Mouse (Mus musculus) embryonic fibroblast, embryonic 13.5 days (primary cell): Measurements from ENCODE around the gene Vamp5. TPM values are rescaled to one million over a fixed set of nuclear protein-coding genes. Genes with fewer than 3 reads are reported as not detected.

Source experiments
- H3K27ac ChIP-seq: 2 replicates; pipeline ENCODE4 v1.5.1; 2012; ENCODE audit warnings: low read length, control low read depth, inconsistent platforms; ENCODE audit not compliant: insufficient read depth
- H3K4me1 ChIP-seq: 2 replicates; pipeline ENCODE4 v1.6.1; 2011; ENCODE audit warnings: low read length; ENCODE audit not compliant: control insufficient read depth, insufficient read depth
- H3K4me3 ChIP-seq: 2 replicates; pipeline ENCODE4 v1.5.1; 2011; ENCODE audit warnings: mild to moderate bottlenecking, control low read depth, low read length; ENCODE audit not compliant: insufficient read depth
- CTCF ChIP-seq: IDR thresholded peaks from 2 replicates; pipeline ENCODE4 v1.5.1; 2011; ENCODE audit warnings: mild to moderate bottlenecking, control low read depth, low read length, moderate library complexity, borderline replicate concordance; ENCODE audit not compliant: insufficient read depth
- POLR2A ChIP-seq: IDR thresholded peaks from 2 replicates; pipeline ENCODE4 v1.6.1; 2011; ENCODE audit warnings: low read depth, mild to moderate bottlenecking, control low read depth, low read length, moderate library complexity
- polyA plus RNA-seq: library from polyadenylated mRNA; stranded (reverse); fragments of >200 nt; gene quantifications from 2 replicates; pipeline ENCODE4 v1.2.4, GENCODE M21; 2011; ENCODE audit warnings: low read depth; ENCODE audit not compliant: missing spikeins, insufficient read length

Gene Vamp5
- polyA plus RNA-seq, 1 experiment, result 20.1 TPM

GRCm38 (mm10) chr6:72348411-72348810 is 31.9 kb downstream of the Vamp5 start:
- H3K4me1 ChIP-seq, result peaks cover 16% of the 10 kb centered on the region
- no peak overlapping the region for H3K27ac ChIP-seq
- H3K4me3 ChIP-seq, result peak overlapping the region; percentile 78; the same call in 1 of the 2 replicates
- no peak for TF ChIP-seq CTCF
- no peak for TF ChIP-seq POLR2A

GRCm38 (mm10) chr6:72347166-72347941 is 32.9 kb downstream of the Vamp5 start, which contains the start of gene 0610030E20Rik:
Gene 0610030E20Rik (plus strand): TSS chr6:72347317.
- Histone ChIP-seq H3K4me3 (peak within 1 kb of the TSS; percentile 78), H3K27ac (peak within 1 kb of the TSS; percentile 11), H3K4me1 (peaks cover 11% of the 10 kb centered on the region)
- TF ChIP-seq POLR2A, result peak; percentile 69
- 0 out of 2 replicates have a peak, but pooled peaks have one; percentile 8 for TF ChIP-seq CTCF

- Histone ChIP-seq H3K4me1 (peaks cover 6% of the 10 kb centered on the region), H3K27ac (no peak overlapping the region), H3K4me3 (no peak overlapping the region)
- TF ChIP-seq CTCF (no peak), POLR2A (no peak)
Observed at GRCm38 (mm10) chr6:72346261-72346660, 34.0 kb downstream of the Vamp5 start.

- H3K27ac ChIP-seq, result peak overlapping the region; percentile 79; the same call in 1 of the 2 replicates
- TF ChIP-seq CTCF (no peak), POLR2A (no peak; the same call in 1 of the 2 replicates)
- H3K4me3 ChIP-seq, result no peak overlapping the region
- peaks cover 6% of the 10 kb centered on the region for H3K4me1 ChIP-seq
Observed at GRCm38 (mm10) chr6:72345633-72346032, 34.6 kb downstream of the Vamp5 start.

- Histone ChIP-seq H3K4me1 (peaks cover 6% of the 10 kb centered on the region), H3K4me3 (peak within 1 kb of the TSS; percentile 93), H3K27ac (peak within 1 kb of the TSS; percentile 79)
- TF ChIP-seq CTCF (no peak), POLR2A (peak; percentile 92)
Observed at GRCm38 (mm10) chr6:72345074-72345567, 35.1 kb downstream of the Vamp5 start, which contains the start of gene Usp39. Gene Usp39 (minus strand): TSS chr6:72345184.

- Histone ChIP-seq H3K27ac (peak overlapping the region; percentile 36), H3K4me1 (peaks cover 6% of the 10 kb centered on the region), H3K4me3 (peak overlapping the region; percentile 93)
- no peak for TF ChIP-seq CTCF
- no peak for TF ChIP-seq POLR2A
Observed at GRCm38 (mm10) chr6:72344396-72345073, 35.7 kb downstream of the Vamp5 start.

- Histone ChIP-seq H3K4me1 (peaks cover 2% of the 10 kb centered on the region; the same call in 1 of the 2 replicates), H3K4me3 (no peak overlapping the region), H3K27ac (no peak overlapping the region)
- TF ChIP-seq CTCF (no peak), POLR2A (no peak)
Observed at GRCm38 (mm10) chr6:72340481-72340880, 39.8 kb downstream of the Vamp5 start.

- Histone ChIP-seq H3K27ac (no peak overlapping the region), H3K4me3 (no peak overlapping the region), H3K4me1 (no peaks in the 10 kb centered on the region)
- no peak for TF ChIP-seq CTCF
- no peak for TF ChIP-seq POLR2A
Observed at GRCm38 (mm10) chr6:72333111-72333510, 47.2 kb downstream of the Vamp5 start.

GRCm38 (mm10) chr6:72330133-72330532 is 50.1 kb downstream of the Vamp5 start:
- Histone ChIP-seq H3K27ac (no peak overlapping the region), H3K4me1 (no peaks in the 10 kb centered on the region), H3K4me3 (no peak overlapping the region)
- TF ChIP-seq POLR2A, result no peak
- TF ChIP-seq CTCF, result no peak

GRCm38 (mm10) chr6:72329019-72329418 is 51.2 kb downstream of the Vamp5 start:
- H3K27ac ChIP-seq, result no peak overlapping the region
- H3K4me1 ChIP-seq, result no peaks in the 10 kb centered on the region
- TF ChIP-seq CTCF, result no peak
- no peak for TF ChIP-seq POLR2A
- no peak overlapping the region for H3K4me3 ChIP-seq

- Histone ChIP-seq H3K4me3 (no peak overlapping the region), H3K4me1 (no peaks in the 10 kb centered on the region), H3K27ac (no peak overlapping the region)
- no peak for TF ChIP-seq POLR2A
- TF ChIP-seq CTCF, result no peak
Observed at GRCm38 (mm10) chr6:72326274-72326673, 54.0 kb downstream of the Vamp5 start.
